Mouse (Mus musculus) midbrain, embryonic 14.5 days (tissue): ENCODE results near the gene Appbp2. TPM values are rescaled to one million over a fixed set of nuclear protein-coding genes. Genes with fewer than 3 reads are reported as not detected.

ENCODE experiments used
- polyA plus RNA-seq: library from polyadenylated mRNA; unstranded; fragments of >200 nt; fragmentation: Nextera tagmentation; extraction: Ambion mirVana; gene quantifications from 2 replicates; pipeline ENCODE4 v1.2.1, GENCODE M21; 2014

Gene Appbp2
- polyA plus RNA-seq, 1 experiment from 2014 or later, result 58.8 TPM

Other genes starting within 250 kb of the Appbp2 start
- gene Usp32, start 95.0 kb downstream of the Appbp2 start, polyA plus RNA-seq, result 17.9 and 19.9 TPM in 2 replicates
- 1.5 TPM in 2 replicates for gene 1700125H20Rik, start 64.7 kb downstream of the Appbp2 start, polyA plus RNA-seq
- gene Ppm1d, start 76.1 kb upstream of the Appbp2 start, polyA plus RNA-seq, result 20.8 and 24.2 TPM in 2 replicates
- gene Bcas3, start 118.0 kb upstream of the Appbp2 start, polyA plus RNA-seq, result 26.2 and 33.4 TPM in 2 replicates